Mouse (Mus musculus) MEL (cell line): ENCODE results near the gene Ift52.

Experiments
- CHD2 ChIP-seq: IDR thresholded peaks from 2 replicates; pipeline ENCODE4 v1.6.1; 2011; ENCODE audit warnings: low read length, improper control_type of control experiment
- CTCF ChIP-seq, 3 experiments: IDR thresholded peaks in 2 of 3; conservative IDR thresholded peaks in 1 of 3; 2 replicates each; pipeline ENCODE4 v1.5.1; 2011 to 2012; ENCODE audit warnings: low read length in 3 of 3, low read depth in 2 of 3, mild to moderate bottlenecking in 2 of 3, improper control_type of control experiment in 1 of 3, inconsistent platforms in 1 of 3, mixed read lengths in 1 of 3, moderate library complexity in 1 of 3; ENCODE audit not compliant: control insufficient read depth in 1 of 3, insufficient read depth in 1 of 3, poor library complexity in 1 of 3, severe bottlenecking in 1 of 3
- ELF1 ChIP-seq: IDR thresholded peaks from 2 replicates; pipeline ENCODE4 v1.6.1; 2014; ENCODE audit warnings: low read depth, mild to moderate bottlenecking, inconsistent platforms, low read length, improper control_type of control experiment, moderate library complexity
- HCFC1 ChIP-seq: IDR thresholded peaks from 2 replicates; pipeline ENCODE4 v1.6.1; 2012; ENCODE audit warnings: low read depth, mild to moderate bottlenecking, inconsistent platforms, low read length, improper control_type of control experiment, moderate library complexity
- MAFK ChIP-seq: IDR thresholded peaks from 2 replicates; pipeline ENCODE4 v1.6.1; 2011; ENCODE audit warnings: low read depth, mild to moderate bottlenecking, low read length, improper control_type of control experiment, borderline replicate concordance
- MYC ChIP-seq: IDR thresholded peaks from 2 replicates; pipeline ENCODE4 v1.6.1; 2011; ENCODE audit warnings: low read depth, mild to moderate bottlenecking, low read length, improper control_type of control experiment, moderate library complexity
- NELFE ChIP-seq: IDR thresholded peaks from 2 replicates; pipeline ENCODE4 v1.6.1; 2011; ENCODE audit warnings: low read depth, low read length, improper control_type of control experiment
- POLR2A ChIP-seq, 2 experiments: IDR thresholded peaks; 2 replicates each; pipeline ENCODE4 v1.6.1; 2011 to 2012; ENCODE audit warnings: low read length in 2 of 2, mild to moderate bottlenecking in 2 of 2, control low read depth in 1 of 2, improper control_type of control experiment in 1 of 2, low read depth in 1 of 2, moderate library complexity in 1 of 2; ENCODE audit not compliant: control insufficient read depth in 1 of 2, insufficient read depth in 1 of 2, poor library complexity in 1 of 2
- POLR2AphosphoS5 ChIP-seq: IDR thresholded peaks from 2 replicates; pipeline ENCODE4 v1.6.1; 2012; ENCODE audit warnings: low read depth, borderline replicate concordance, mild to moderate bottlenecking, inconsistent platforms, low read length, moderate library complexity, mixed read lengths
- RCOR1 ChIP-seq: IDR thresholded peaks from 2 replicates; pipeline ENCODE4 v1.6.1; 2012; ENCODE audit warnings: low read depth, mild to moderate bottlenecking, inconsistent platforms, low read length, improper control_type of control experiment
- SMC3 ChIP-seq: IDR thresholded peaks from 2 replicates; pipeline ENCODE4 v1.6.1; 2011; ENCODE audit warnings: low read depth, low read length, improper control_type of control experiment
- ZMIZ1 ChIP-seq: IDR thresholded peaks from 2 replicates; pipeline ENCODE4 v1.6.1; 2012; ENCODE audit warnings: low read depth, mild to moderate bottlenecking, inconsistent platforms, low read length, improper control_type of control experiment, moderate library complexity

- TF ChIP-seq SMC3 (no peak), CHD2 (no peak), CTCF (IDR thresholded peaks at IDR 0.05 in 2 of 3, conservative IDR thresholded peaks at IDR 0.05 in 1 of 3; ENCODE audit: control insufficient read depth in 1 of 3, insufficient read depth in 1 of 3, low read depth in 2 of 3, low read length in 3 of 3, poor library complexity in 1 of 3, severe bottlenecking in 1 of 3) (no peak), MAFK (no peak), ZMIZ1 (no peak), POLR2A (IDR thresholded peaks at IDR 0.05; ENCODE audit: control insufficient read depth in 1 of 2, insufficient read depth in 1 of 2, low read depth in 1 of 2, low read length in 2 of 2, poor library complexity in 1 of 2) (no peak), MYC (no peak), HCFC1 (no peak), ELF1 (no peak), NELFE (no peak), RCOR1 (no peak), POLR2AphosphoS5 (no peak)
Observed at GRCm38 (mm10) chr2:162969101-162969500, 48.1 kb upstream of the Ift52 start.
